Mouse (Mus musculus): Measurements from ENCODE around the gene Btd.

The Btd gene

DNA sequence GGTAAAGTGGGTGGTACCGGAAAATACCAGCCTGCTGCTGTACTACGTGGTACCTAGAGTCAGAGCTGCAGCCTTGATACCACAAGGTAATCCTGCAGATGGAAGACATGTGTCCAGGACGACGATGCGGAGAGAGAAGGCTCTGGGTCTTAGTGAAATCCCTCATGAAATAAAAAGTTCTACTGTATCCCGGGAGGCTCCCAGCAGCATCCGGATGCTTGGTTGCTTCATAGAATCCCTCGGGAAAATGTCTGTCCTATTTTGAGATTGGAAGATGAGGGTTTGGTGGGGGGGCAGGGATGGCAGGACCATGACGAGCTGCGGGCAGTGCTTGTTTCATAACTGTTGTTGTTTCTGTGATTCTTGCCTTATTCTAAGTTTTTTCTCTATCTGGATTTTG is 7.2 kb downstream of the Btd start:
- DNase-seq: no peak

DNA sequence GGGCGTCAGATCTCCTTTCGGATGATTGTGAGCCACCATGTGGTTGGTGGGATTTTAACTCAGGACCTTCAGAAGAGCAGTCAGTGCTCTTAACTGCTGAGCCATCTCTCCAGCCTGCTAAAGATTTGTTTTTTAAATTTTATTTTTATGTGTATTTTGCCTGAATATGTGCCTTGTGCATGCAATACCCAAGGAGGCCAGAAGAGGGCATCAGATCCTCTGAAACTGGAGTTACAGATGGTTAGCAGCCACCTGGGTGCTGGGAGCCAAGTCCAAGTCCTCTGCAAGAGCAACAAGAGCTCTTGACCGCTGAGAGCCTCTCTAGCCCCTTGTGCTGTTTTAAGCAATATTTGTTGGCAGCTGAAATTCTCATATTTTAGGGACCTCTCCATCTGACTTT is 9.5 kb downstream of the Btd start:
- DNase-seq: no peak

DNA sequence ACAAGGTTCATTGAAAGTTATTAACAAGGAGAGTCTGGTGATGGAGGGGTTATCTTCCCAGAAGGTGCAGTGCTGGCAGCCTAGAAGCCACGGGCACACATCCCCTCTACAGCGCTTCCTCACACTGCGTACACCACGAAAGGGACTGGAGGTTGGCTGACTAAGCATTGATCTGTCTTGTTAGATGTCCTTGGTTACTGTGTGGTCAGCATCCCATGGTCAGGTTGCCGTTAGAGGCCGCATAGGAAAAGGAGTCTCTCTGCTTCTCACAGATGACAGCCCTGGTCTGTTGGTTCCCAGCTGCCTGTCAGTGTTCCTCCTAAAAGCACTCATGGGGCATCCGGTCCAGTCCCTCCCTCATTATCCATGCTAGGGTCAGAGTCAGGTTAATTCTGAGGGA is 10.4 kb downstream of the Btd start:
- DNase-seq: no peak

DNA sequence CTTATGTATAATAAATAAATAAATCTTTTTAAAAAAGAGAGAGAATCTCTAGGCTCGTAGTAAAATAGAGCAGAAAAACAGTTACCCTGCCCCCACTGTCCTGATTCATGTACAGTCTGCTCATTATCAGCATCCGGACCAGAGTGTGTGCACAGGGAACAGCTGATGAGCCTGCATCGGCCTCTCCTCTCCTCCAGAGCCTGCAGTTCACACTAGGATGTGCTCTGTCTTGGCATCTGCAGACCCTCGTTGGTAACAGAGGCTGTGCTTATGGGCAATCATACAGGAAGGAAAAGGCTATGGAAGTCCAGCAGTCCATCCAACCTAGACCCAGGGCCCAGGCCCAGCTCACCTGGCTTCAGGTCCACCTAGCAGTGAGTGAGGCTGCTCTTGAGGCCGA is 11.3 kb downstream of the Btd start:
- no peak for DNase-seq

DNA sequence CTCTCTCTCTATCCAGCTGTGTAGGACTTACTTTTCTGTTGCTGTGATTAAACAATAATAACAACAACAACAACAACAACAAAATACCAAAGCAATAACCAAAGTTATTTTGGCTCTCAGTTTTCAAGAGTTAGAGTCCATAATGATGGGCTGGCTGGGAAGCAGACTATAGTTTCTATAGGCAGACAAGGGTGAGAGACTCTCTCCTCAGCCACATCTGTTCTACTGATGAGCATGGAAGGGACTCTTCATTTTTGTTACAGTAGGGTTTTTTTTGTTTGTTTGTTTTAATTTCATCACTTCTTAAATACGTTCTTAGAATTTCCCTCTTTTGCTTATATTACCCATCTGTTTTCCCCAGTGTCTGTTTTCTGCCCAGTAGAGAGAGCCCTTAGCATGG is 11.8 kb downstream of the Btd start:
- no peak for DNase-seq

DNA sequence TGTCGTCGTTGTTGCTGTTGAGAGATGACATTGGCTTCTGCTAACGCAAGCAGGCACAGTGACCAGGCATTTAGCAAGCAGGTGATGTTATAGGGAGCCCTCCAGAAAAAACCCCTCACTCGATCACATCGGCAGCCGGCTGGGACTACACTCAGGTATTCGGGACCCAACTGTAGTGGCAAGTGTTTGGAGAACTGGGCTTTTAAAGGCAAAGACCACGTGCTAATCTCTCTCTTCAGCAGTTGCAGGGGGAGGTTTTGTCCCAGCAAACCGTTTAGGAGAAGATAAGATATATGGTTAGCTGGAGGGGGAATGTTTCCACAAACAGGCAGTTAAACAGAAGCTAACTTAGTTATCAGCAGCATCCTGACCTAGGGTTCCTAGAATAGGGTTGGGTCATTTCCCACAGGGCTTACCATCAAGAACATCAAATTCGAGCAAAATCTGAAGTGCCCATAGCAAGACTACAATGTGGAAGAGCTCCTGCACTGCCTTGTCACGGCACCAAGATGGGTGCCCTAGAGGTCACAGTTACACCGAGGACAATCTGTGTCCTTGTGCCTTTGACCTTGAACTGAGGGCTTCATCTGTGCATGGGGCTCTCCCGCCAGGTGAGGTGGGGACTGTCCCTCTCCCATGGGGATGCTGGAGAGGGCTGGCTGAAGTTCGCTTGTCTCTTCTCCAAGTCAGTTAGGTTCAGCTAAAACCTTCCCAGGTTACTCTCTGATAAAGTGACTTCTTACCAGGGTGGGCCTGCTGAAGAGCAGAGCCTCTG is 12.5 kb downstream of the Btd start:
- DNase-seq: no peak

DNA sequence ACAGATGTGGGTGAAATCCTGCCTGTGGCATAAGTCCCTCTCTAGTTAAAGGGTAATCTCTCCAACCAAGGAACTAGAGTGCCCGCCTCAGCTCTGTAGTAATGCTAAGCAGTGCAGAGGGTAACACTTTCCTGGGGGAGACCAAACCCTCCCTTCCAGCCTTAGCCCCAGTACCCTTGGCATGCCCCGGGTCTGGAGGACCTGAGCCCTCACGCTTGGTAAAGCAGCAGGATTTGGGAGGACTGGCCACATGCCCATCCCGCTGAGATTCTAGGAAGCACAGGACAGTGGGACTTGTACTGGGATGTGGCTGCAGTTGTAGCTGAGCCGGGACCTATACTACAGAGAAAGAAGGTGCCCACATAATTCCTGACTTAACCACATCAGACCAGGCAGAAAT is 14.0 kb downstream of the Btd start:
- peak; percentile 57 for DNase-seq

DNA sequence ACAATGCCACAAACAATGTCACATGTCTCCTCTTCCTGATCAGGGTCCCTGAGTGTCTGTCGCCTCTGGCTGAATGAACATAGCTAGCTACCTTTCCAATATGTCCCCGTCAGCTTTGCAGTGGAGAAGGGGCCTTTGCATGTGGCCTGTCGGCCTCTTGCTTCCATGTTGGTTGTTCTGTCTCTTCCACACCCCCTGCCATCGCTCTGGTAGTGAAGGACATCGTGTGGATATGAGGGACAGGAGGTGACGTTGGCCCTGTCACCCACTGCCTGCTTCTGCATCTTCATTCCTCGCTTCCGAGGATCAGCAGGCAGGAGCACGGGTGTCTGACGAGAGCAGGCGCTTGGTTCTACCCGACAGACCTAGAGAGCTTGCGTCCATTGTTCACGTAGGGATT is 14.6 kb downstream of the Btd start:
- DNase-seq: no peak

DNA sequence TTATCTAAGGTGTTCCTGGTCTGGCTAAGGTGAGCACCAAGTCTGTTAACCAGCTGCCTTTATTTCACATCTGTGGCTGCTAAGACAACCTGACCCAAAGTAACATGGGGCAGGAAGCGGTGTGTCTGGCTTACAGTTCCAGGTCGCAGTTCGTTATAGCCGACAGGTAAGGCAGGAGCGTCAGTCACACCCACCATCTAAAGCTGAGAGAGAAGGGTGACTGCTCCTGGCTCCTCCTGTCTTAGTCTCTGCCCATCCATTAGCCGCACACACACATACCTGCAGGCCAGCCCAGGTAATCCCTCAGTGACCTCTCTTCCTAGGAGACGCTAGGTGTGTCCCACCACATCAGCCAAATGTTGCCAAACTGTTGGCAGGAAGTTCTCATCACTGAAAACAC is 15.6 kb downstream of the Btd start:
- DNase-seq: no peak

DNA sequence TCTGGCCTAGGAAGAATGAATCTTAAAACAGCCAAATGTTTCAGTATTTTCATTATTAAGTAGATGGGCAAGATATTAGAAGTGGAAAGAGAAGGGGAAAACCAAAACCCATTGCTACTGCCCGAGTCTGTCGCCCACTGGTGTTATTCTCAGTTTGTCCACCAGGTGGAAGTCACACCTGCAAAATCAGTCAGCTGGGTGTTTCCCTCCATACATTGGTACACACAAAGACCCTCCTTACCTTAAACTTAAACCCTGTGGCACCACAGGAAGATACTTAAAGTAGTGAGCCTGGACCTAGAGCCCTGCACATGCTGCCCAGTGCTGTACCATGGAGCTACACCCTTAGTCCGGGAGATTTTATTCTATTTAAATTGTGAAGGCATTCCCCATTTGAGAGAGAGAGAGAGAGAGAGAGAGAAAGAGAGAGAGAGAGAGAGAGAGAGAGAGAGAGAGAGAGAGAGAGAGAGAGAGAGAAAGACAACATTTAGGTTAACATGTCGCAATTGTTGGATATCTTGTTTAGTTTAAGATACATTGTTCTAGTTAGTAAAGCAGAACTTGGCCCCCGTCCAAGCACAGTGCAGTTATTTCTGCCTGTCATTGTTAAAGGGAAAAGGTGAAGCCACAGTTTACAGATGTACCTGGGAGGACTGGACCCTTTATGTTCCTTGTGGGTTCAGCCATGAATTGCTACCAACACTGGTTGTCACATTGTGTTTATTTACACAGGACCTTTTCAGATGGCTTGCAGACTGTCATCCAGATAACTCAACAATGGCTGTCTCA is 16.2 kb downstream of the Btd start:
- peak; percentile 79 for DNase-seq

DNA sequence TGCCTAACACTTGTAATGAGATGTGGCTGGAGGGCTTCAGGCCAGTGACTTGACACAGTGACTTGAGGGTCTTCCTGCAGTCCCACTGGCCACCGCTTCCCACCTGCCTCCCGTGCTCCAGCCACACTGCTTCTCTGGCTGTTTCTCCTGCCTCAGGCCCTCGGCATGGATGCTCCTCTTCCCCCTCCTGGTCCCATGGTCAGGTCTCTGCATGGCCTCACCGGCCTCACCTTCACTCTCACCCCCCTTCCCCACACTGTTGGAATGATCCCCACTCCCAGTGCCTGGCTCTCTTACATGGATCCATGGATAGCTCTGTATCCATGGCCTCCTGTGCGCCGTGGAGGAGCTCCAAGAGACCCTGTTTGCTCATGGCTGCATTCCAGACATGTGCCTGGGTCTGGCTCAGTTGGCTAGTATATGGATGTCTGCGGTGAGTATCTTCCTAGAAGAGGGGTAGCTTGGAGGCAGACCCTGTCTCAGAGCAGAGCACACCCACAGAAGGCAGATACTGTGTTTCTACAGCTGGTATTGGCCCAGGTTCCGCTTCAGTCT is 17.4 kb downstream of the Btd start:
- no peak for DNase-seq

DNA sequence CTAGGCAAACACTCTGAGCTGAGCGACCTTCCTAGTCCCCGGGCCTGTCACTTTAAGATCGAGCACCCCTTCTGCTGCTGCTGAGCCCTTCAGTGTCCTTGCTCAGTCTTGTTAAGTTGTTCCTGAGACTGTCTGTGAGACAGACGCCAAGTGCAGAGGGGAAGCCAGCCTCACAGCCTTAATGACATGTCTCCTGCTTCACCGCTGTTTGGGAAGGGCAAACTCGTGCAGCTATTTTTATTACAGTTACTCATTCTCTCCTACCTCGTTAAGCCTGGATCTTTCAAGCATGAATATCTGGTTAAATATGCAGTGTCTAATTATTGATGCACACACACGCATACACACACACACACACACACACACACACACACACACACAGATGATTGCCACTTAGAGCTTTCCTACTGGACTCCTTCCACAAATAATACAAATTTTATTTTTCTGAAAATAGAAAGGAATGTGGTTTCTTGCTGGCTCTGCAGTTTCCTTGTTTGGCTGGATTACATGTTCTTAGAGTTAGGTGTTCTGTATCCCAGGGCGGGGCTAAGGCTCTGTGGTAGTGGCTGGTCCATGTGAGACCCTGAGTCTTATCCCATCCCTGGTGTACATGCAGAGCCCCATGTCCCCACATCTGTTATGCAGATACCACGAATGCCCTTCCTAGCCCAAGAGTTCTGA is 18.8 kb downstream of the Btd start:
- peak; percentile 75 for DNase-seq

DNA sequence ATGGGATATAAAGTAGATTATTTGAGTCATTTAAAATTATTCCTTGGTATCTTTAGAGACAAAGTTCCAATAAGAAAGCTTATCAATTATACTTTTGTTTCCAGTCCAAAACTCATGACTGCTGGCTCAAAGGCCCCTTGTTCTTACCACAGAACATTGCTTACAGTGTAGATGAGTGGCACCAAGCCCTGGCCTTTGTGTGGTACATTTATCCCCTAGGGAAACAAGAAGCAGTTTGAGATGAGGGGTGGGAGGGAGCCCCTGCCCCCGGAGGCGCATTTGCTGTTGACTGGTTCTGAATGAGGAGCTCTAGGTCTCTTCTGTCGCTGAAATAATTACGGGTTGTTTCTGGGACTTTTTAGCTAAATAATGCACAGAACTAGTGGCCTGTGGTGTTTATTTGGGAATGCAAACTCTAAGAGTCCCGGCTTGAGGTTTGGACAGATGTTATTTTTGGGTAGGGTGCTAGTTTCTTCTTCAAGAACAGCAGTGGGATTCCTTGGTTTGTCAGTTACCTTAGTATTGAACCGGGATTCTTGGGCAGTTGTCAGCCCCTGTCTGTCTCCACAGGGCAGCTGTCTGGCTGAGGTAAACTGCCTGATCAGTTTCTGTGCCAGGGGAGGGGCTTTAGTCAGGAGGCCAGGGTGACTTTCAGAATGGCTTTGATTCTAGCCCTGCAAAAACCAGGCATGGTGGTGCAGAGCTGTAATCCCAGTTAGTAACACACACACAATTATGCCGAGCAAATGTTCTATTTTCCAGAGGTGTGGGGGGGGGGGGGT is 19.7 kb downstream of the Btd start:
- DNase-seq: no peak

DNA sequence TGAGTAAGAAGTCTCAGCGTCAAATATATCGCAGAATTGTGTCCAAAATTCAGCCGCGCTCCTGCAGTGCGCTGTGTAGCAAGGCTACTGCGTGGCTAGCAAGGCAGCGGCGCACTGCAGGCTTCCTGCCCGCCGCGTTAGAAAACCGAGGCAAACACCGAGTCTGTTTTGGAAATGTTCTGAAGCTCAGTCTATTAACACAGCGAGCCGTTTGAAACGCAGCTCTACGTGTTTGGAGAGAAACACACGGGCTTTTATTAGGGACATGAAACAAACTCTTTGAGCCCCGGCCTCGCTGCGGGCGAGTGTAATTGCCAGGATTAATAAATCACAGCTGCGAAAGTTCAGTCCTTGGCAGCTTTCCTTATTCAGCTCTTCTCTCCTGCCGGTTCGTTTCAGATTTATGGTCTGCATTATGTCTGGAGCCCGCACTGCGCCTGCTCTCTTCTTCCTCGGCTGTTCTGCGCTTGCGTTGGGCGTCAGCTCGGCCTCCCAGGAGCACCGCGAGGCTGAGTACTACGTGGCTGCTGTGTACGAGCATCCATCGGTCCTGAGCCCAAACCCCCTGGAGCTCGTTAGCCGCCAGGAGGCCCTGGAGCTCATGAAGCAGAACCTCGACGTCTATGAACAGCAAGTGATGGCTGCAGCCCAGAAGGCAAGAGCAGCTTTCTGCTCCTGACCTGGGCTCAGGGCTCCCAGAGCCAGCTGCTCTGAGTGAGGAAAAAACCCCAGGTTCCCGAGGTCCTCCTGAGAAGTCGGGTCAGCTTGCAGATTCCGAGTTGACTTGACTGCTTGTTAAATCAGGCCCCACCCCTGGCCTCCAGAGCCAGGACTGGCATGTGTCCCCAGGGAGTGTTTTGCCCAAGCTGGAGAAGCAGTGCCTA is 21.1 kb downstream of the Btd start:
- DNase-seq: peak; percentile 92

DNA sequence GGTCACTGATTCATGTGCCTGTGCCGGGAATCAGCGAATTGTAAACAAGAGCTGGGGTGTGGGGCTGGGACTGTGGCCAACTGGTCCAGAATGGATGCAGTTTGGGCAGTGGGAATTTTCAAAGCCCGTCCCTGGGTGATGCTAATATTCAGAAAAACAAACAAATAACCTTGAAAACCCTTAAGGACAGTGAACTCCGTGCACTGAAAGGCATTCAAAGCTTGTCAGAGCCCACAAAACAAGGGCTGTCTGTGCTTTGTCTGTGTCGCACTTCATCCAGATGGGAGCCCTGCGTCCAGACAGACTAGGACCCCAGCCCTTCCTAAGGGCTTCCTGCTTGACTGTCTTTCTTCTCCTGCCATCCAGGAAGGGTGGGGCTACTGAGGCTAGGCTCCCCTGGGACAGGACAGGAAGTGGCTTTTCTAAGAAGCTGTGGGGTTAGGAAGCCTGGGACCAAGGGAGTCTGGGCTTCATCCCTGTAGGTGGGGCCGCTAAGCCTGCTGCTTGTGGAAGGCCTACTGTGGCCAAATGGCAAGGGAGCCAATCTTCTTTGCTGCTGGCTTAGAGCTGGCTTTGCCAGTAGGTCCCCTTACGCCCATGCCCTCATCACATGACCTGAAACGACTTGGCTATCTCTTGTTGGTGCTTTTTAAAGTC is 21.9 kb downstream of the Btd start:
- DNase-seq: peak; percentile 86

DNA sequence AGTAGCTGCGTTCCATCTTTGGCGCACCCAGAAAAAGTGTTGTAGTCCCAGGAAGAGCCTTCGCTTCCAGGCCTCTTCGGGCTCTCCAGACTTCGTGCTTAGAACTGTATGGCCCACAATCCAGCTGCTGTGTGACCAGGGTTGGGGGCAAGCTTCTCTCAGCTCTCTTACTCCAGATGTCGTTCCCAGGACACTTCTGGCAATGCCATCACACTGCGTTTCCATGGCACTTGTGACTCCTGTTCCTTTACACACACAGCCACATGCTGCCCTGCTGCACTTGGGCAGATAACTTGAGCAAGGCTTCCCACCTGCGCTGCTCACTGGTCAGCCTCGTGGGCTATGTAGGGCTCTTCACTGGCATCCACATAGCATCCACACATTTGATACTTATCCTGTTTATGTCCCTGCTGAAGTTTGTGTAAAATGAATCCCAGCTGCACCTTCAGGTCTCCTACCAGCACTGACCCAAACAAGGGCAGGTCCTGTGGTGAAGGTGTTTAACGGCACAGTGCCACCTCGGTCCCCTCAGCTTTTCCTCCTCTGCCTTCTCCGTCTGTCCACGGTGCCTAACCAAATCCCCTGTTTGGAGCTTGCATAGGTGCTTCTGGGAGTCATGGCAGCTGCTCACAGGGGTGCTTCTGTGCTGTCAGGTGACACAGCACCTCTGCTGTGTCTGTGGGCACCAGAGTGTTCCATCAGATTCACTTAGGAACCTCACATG is 22.7 kb downstream of the Btd start:
- no peak for DNase-seq

DNA sequence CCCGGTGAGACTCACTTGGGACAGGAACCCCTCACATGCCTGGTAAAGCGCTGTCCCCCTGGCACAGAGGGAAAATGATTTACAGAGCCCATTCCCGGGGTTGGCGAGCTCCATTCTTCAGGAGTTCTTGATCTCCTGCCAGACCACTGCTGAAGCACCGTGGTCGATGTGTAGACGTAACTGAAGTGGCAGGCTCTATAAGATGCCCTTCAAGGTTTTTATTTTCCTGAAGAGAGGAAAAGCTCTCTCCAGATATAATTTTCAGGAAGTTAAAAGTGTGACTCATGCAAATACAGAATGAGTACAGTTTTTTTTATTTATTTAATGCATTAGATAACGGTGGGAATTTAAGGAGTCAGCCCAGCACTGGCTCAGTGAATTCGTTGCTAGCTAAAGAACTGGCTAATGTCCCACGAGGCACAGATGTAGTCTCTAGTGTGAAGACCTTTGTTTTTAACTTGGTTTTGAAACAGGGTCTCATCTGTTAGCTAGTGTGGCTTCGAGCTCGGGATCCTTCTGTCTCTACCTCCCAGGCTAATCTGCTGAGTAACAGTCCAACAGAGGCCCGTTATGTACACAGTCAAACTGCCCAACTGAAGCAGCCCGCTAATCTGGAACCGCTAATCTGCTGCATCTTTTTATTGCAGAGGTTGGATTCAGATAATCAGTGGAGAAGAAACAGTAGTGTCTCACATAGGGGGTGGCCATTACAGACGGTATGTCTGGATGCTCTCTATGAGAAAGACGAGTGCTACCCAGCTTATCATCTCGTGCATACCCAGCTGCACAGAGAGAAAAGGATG is 23.5 kb downstream of the Btd start:
- peak; percentile 57 for DNase-seq

DNA sequence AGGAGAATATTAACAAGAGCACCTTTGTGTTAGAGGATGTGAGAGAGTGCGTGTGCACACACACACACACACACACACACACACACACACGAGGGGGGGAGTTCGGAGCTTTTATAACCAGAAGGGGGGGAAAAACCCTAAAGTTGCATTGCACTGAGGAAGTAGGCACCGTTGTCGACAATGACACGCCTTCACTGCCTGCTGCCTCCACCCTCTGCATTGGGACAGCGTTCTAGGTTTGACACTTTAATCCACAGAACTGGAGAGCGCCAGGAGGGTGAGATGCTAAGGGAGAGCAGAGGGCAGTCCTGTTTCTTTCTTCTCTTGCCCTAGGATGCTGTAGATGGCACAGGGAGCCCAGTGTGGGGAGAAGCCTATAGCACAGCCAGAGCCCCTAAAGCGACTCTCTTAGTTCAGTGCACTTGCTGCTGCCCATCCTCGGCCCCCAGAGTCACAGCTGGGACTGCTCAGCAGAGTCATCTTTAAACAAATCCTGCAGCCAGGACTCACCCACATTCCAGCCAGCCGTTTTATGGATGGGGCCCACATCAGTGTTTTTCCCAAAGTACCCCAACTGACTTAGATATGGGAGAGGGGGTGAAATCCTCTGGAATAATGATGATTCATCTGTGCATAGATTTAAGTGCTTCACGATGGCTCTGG is 24.2 kb downstream of the Btd start:
- no peak for DNase-seq

DNA sequence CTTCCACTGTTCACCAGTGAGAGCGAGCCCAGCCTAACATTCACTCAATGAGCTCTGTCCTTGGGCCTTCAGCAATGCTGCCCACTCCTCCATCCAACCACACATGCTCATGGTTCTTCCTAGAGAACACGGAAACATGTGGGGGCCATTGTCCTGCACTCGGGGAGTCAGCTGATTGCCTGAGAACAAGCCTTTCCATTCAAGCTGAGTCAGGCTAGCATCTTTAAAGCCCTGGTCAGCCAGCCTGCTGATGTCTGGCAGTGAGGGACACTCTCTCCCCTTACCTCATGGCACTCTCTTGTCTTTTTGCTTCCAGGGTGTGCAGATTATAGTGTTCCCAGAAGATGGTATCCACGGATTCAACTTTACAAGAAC is 24.7 kb downstream of the Btd start:
- no peak for DNase-seq

All from kidney, postnatal 14 days (tissue).